Mouse (Mus musculus) regulatory T cell (primary cell): ENCODE measurements around the gene Zfp446.

Experiments
- in situ Hi-C: fragments of 300-600 bp; cut with MboI, MseI; formaldehyde crosslinking; loops from one replicate; pipeline ENCODE4 v1.15.1; 2025; ENCODE audit warnings: high pct_unique_total_duplicates

The Zfp446 gene

GRCm38 (mm10) chr7:12986906-12987305 lies 9.3 kb downstream of the Zfp446 start:
- in situ Hi-C loops: no loop called here

GRCm38 (mm10) chr7:12987409-12988189 lies 10.0 kb downstream of the Zfp446 start:
- in situ Hi-C loops: no loop called here

- in situ Hi-C loops: no loop called here
Observed at GRCm38 (mm10) chr7:12992222-12992621, 14.6 kb downstream of the Zfp446 start.

DNA sequence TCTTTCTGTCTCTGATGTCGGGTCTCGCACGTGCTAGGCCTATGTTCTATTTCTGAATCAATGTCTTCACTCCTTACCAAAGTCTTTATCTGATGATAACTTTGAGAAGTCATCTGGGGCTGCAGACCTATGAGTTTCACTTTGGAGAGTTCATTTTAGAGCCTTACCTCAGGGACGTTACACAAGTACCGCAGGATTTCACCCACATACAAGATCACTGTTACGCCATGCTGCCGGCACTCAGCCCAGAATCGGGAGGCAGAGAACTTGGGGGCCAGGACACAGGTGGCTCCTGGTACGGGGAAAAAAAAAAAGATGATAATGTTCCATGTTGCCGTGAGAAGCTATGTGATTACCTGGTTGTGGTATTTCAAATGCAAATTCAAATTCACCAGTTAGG lies 15.5 kb downstream of the Zfp446 start:
- in situ Hi-C loops: no loop called here

DNA sequence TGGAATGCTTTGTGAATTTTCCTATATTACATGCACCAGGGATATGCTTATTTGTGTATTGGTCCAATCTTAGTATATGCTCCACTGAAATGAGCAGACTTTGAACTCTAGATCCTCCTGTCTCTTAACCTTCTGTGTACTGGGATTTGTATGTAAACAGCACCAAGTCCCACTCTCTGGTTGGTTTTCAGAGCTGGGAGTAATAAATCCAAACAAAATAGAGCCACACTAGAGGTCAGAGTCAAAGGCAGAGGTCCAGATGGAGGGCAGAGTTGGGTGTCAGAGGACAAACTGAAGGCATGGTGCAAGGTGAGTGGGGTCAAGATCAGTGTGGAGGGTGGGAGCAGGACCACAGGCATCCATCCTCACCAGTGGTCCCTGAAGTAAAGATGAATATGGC lies 18.2 kb downstream of the Zfp446 start:
- in situ Hi-C loops: no loop called here

GRCm38 (mm10) chr7:12997230-12997629 lies 19.6 kb downstream of the Zfp446 start:
- in situ Hi-C loops: no loop called here

- in situ Hi-C loops: no loop called here
Observed at GRCm38 (mm10) chr7:12998053-12998452, 20.4 kb downstream of the Zfp446 start, which contains the start of gene Slc27a5. TSS of gene Slc27a5 (minus strand) at chr7:12998192.

GRCm38 (mm10) chr7:12998851-12999250 lies 21.2 kb downstream of the Zfp446 start, which contains the start of gene Trim28:
TSS of gene Trim28 (plus strand) at chr7:12999114.
- in situ Hi-C loops: no loop called here

DNA sequence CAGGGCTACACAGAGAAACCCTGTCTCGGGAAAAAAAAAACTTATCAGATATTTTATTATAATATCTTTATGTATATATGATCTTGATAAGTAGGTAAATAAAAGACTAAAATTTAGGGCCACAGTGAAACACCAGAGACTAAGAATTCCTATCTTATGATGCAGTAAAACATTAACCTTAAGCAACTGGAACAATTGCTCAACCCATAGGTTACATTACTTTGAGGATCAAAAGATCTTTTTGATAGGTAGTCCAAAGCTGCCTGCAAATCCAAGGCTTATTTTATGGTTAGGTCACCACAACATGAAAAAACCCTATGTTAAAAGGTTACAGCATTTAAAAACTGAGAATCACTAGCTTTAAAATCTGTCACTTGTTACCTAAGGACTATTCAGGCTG lies 23.9 kb downstream of the Zfp446 start:
- in situ Hi-C loops: no loop called here

GRCm38 (mm10) chr7:13003380-13003779 lies 25.7 kb downstream of the Zfp446 start:
- in situ Hi-C loops: no loop called here

DNA sequence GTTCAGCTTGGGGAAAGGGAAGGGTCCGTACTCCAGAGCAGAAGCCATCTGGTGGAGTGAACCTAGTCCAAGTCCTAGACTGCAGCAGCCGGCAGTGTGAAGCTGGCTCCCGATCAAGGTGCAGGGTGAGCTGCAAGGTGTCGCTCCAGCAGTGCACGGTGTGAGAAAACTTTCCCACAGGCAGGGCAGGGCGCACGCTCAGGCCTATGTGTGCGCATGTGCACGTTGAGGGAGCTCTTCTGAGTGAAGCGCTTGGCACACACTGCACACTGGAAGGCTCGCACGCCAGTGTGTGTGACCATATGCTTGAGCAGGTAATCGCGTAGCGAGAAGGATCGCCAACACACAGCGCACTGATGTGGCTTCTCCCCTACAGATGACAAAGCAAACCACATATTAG lies 28.4 kb downstream of the Zfp446 start:
- in situ Hi-C loops: loop anchor here (5.0 kb wide), 2 partner anchors 36 to 179 kb away; no protein-coding TSS in a partner anchor

- in situ Hi-C loops: loop anchor here (5.0 kb wide), 2 partner anchors 36 to 179 kb away; no protein-coding TSS in a partner anchor
Observed at GRCm38 (mm10) chr7:13006531-13006930, 28.9 kb downstream of the Zfp446 start.

DNA sequence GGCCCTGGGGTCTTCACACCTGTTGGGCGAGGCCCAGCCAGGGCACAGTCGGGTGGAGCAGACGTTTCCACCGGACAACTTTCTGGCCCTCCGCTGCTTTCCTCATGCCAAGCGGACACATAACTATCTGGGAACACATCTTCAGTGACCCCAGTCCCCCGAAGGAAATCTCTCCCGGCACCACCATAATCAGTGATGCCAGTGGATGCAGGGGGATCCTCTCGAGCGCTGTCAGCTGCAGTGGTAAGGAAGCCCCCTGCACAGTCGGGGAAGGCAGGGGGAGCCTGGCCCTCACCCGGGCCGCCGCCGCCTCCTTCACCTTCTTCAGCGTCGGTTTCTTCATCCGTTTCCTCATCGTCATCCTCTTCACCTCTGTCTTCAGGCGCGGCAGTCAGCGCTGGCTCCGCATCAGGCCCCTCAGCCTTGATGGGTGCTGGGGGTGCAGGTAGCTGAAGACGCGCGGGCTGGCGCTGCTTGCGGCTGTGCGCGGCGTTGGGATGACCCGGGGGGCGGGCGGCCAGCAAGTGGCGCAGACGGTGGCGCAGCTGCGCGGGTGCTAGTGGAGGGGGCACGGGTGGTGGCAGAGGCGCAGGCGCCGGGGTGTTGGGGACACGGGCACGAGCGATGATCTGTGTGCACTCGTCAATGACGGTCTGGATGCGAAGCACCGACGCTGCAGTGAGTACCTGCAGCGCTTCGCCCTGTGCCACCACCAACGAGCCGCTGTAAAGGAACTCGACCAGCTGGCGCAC lies 29.9 kb downstream of the Zfp446 start:
- in situ Hi-C loops: loop anchor here (5.0 kb wide), 2 partner anchors 35 to 180 kb away; no protein-coding TSS in a partner anchor

GRCm38 (mm10) chr7:13009143-13010004 lies 31.7 kb downstream of the Zfp446 start:
- in situ Hi-C loops: loop anchor here (5.0 kb wide), 2 partner anchors 33 to 182 kb away; no protein-coding TSS in a partner anchor

DNA sequence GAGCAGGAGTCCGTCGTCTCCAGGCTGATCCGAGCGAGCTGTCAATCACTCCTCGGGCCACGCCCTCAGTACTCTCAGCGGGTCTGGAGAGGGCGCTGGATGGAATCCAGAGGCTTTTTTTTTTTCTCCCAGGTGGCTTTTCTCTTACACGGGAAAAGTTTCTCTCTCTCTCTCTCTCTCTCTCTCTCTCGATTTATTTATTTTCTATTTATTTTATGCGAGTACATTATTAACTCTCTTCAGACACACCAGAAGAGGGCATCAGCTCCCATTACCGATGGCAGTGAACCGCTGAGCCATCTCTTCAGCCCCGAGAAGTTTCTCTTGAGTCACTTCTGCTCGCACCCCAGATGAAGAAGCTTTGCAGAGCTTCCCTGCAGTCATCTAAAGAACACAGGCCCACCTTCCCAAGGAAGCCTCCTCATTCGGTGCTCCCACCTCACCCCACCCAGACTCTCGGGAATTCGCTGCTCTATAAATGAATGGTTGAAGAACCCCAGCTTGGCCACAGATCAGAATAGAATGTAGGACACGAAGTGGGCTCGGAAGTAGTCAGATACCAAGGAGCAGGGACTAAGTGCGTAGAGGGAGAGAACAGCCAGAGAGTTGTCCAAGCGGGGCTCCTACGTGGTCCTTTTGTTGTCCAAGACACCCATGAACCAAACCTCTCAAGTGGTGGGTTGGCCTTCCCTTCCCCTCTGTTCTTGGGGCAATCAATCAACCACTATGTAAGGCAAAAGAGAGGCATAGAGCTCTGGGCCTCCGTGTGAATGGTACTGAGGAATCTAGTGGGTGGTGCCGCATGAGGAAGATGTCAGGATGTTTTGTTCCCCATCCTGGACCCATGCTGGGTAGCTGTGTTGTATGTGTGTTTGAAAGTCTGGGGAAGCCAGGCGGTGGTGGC lies 32.6 kb downstream of the Zfp446 start, which contains the start of gene Zbtb45:
Zbtb45 (minus strand) TSS at position 30 of the 904 bp plus-strand sequence.
- in situ Hi-C loops: no loop called here

DNA sequence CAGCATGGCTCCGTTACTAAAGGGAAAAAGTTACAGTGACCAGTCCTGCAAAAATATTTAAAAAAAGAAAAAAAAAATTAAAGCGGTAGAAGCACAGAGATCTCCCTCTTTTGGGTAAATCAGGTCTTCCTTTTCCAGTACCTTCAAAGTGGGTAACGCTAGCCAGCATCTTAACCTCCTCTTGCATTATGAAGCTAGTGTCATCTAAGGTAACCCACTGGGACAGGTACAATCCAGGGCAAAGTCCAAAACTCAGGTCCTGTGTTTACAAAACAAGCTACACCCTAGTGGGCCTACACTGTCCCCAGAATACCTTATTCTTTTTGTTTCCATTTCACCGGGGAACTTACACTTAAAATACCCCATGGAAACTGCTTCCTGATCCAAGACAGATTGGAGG lies 36.0 kb downstream of the Zfp446 start:
- in situ Hi-C loops: no loop called here

DNA sequence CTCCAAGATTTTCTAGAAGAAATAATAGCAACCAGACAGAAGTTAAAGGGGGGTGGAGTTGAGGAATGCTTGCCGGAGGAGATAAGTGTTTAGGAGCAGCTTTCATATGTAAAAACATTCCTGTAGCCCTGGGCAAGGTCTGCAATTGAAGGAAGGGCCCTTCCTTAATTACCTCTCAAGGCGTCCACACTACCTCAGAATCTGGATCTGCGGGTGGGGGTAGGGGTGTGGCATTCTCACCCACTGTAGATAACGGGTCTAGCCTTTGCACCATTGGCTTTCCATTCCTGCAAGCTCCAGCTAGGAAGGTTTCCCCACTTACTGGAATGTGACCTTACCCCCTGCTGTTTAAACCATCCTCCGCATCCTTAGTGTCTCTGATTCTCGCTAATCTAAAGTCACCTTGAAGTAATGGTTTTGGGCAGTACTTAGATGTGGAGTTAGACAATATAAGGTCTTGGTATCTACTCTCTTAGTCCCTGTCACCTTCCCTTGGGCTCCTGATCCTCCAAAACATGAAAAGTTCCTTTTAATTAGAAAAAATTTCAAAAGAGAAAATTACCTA lies 36.7 kb downstream of the Zfp446 start:
- in situ Hi-C loops: no loop called here

DNA sequence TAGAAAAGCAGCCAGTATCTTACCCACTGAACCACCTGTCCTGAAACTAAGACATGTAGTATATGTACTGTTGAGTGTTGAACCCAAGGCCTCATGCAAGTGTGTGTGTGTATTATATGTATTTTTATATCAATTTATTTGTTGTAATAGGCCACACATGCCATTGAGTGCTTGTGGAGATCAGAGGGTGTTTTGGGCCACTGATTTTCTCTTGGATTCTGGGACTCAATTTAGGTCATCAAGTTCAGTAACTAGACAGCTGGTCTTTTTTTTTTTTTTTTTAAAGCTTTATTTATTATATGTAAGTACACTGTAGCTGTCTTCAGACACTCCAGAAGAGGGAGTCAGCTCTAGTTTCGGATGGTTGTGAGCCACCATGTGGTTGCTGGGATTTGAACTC lies 37.6 kb downstream of the Zfp446 start:
- in situ Hi-C loops: no loop called here

DNA sequence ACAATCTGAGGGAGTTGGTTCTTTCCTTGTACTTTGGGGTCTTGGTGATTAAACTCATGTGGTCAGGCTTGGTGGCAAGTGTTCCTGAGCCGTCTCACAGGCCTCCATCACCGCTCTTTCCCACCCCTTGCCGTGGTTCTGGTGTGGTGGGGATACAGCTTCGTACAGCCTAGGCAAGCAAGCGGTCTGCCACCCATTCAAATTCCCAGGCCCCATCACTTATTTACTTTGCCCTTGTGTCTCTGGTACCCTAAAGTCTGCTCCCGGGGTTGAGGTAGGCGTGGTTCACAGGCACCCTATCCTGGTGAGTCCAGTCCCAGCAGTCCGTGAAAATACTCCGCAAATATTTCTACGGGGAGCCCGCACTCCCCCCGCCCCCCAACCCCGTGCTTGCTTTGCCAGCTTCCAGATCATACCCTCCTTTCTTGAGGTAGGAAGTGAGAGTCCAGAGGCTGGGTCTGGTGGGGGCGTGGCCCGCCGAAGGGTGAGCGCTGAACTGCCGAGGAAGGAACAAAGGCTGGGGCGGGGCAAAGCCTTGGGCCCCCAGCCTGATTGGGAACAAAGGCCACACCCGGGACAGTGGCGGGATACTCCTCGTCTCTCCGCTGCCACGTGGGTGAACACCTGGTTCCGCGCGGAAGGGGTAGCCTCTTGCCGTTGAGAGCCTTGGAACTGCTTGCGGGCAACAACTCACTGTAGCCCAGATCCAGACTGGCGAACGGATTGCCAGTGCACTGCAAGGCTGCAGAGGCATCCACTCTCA lies 45.3 kb downstream of the Zfp446 start:
- in situ Hi-C loops: no loop called here
